Mouse (Mus musculus) yolk sac, embryonic 10.5 days (tissue): ENCODE data around the gene Mxi1.

Experiments used
- DNase-seq: peaks from one replicate; pipeline ENCODE4 v3.0.0-alpha.2; 2017; ENCODE audit warnings: low spot score

Mxi1 gene

GRCm38 (mm10) chr19:53310348-53310747, at the start of gene Mxi1:
Mxi1 (plus strand) TSS chr19:53310518.
- DNase-seq: peak; percentile 82

- no peak for DNase-seq
Observed at GRCm38 (mm10) chr19:53260828-53261227, 49.5 kb upstream of the Mxi1 start.

GRCm38 (mm10) chr19:53262061-53262460, 48.3 kb upstream of the Mxi1 start:
- no peak for DNase-seq

GRCm38 (mm10) chr19:53263859-53264733, 46.2 kb upstream of the Mxi1 start:
- no peak for DNase-seq

- DNase-seq: no peak
Observed at GRCm38 (mm10) chr19:53264821-53265727, 45.2 kb upstream of the Mxi1 start.

- no peak for DNase-seq
Observed at GRCm38 (mm10) chr19:53267305-53267704, 43.0 kb upstream of the Mxi1 start.

- no peak for DNase-seq
Observed at GRCm38 (mm10) chr19:53273055-53273722, 37.1 kb upstream of the Mxi1 start.

GRCm38 (mm10) chr19:53273781-53274428, 36.4 kb upstream of the Mxi1 start:
- DNase-seq: no peak

GRCm38 (mm10) chr19:53275204-53275603, 35.1 kb upstream of the Mxi1 start:
- peak; percentile 74 for DNase-seq

- DNase-seq: no peak
Observed at GRCm38 (mm10) chr19:53276902-53277707, 33.2 kb upstream of the Mxi1 start.

GRCm38 (mm10) chr19:53278491-53279415, 31.6 kb upstream of the Mxi1 start:
- DNase-seq: no peak

GRCm38 (mm10) chr19:53280254-53280653, 30.1 kb upstream of the Mxi1 start:
- no peak for DNase-seq

- no peak for DNase-seq
Observed at GRCm38 (mm10) chr19:53282571-53282970, 27.7 kb upstream of the Mxi1 start.

- no peak for DNase-seq
Observed at GRCm38 (mm10) chr19:53283742-53284141, 26.6 kb upstream of the Mxi1 start.

GRCm38 (mm10) chr19:53284268-53285208, 25.8 kb upstream of the Mxi1 start:
- DNase-seq: peak; percentile 36

- DNase-seq: peak; percentile 25
Observed at GRCm38 (mm10) chr19:53296331-53297254, 13.7 kb upstream of the Mxi1 start.

- DNase-seq: no peak
Observed at GRCm38 (mm10) chr19:53299156-53299828, 11.0 kb upstream of the Mxi1 start.
